Mouse (Mus musculus): ENCODE measurements around the gene Irf2. TPM values are rescaled to one million over a fixed set of nuclear protein-coding genes. Genes with fewer than 3 reads are reported as not detected.

The Irf2 gene
- total RNA-seq, 1 experiment from 2014 or later = 66.7 TPM

DNA sequence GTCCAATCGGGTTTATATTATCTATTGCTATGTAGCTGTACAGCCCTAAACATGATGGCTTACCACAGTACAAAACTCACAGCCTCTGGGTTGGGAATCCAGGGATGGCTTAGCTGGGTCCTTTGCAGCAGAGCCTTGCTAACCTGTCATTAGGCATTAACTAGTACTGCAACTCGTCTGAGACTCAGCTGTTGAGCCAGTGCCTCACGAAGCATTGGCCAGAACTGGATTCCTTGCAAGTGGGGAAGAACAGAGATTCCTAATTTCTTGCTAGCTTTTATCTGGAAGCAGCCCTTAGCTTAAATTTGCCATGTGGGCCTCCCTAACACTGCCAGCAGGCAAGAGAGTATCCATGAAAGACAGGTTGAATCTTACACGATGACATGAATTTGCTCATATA lies 104.3 kb downstream of the Irf2 start:
- DNase-seq = no peak

DNA sequence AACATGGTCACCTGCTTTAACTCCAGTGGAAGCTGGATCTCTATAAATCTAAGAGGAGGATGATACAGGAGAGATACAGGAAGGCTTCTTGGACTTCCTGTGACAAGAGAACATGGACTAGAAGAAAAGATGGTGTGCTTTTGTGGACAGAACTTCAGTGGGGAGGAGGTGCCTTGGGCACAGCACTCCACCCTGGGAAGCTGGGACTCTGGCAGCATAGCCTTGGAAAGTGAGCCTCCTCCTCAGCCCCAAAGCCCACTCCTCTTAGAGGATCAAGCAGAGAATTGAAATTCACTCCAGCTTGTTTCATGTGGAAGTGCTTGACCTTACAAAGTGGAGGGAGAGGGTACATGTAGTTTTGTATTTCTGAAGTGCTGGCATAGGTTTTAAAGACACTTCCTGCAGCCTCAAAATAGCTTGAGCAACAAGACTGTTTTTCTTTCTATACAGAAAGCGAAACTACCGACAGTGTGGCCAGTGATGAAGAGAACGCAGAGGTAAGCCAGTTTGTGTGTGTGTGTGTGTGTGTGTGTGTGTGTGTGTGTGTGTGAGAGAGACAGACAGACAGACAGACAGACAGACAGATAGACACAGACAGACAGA lies 104.9 kb downstream of the Irf2 start:
- DNase-seq = no peak

DNA sequence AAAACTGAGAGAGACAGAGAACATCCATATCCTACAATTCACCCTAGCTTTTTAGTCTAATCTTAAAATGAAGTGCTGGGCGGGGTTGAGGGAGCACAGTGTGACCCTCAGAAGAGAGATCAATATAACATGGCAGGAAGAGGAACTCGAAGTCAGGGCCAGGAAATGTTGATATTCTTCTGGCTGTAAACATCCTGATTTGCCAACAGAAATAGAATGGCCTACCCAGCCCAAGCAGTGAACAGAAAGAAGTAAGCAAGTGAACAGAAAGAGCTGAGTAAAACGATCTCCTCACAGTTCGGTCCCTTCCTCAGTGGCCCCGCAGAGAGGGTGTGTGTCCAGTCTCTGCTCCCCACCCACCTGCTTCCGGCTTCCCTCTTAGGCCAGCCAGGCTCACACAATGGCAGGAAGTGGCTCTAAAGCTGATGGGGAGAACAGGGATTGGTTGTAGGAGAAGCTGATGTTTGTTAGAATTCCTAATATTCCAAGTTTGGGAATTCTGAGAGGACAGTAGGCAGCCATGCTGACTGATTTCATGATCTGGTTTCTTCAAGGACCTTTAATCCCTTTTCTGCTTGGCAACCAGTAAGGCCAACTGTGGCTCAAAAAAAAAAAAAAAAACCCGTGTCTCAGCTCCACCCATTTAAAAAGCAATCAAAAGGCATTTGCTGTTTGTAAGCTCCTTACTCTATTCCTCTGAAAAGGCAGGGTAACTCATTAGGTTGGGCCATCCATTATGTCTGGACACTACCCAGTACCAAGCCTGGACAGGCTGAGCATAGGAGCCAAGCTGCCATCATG lies 105.6 kb downstream of the Irf2 start:
- DNase-seq = peak; percentile 66

DNA sequence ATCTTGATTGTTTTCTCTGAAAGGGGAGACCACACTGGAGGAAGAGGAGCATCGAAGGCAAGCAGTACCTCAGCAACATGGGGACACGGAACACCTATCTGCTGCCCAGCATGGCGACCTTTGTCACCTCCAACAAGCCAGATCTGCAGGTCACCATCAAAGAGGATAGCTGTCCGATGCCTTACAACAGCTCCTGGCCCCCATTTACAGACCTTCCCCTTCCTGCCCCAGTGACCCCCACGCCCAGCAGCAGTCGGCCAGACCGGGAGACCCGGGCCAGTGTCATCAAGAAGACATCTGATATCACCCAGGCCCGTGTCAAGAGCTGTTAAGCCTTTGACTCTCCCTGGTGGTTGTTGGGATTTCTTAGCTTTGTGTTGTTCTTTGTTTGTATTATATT lies 106.4 kb downstream of the Irf2 start:
- no peak for DNase-seq

DNA sequence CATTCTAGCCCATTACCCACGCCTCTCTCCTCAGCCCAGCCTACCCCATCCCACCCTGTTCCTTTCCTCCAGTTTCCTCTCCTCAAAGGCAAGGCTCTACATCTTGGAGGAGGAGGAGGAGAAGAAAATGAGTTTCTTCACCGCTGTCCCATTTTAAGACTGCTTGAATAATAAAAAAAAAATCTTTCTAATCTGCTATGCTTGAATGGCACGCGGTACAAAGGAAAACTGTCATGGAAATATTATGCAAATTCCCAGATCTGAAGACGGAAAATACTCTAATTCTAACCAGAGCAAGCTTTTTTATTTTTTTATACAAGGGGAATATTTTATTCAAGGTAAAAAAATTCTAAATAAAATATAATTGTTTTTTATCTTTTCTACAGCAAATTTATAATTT lies 107.4 kb downstream of the Irf2 start:
- no peak for DNase-seq

DNA sequence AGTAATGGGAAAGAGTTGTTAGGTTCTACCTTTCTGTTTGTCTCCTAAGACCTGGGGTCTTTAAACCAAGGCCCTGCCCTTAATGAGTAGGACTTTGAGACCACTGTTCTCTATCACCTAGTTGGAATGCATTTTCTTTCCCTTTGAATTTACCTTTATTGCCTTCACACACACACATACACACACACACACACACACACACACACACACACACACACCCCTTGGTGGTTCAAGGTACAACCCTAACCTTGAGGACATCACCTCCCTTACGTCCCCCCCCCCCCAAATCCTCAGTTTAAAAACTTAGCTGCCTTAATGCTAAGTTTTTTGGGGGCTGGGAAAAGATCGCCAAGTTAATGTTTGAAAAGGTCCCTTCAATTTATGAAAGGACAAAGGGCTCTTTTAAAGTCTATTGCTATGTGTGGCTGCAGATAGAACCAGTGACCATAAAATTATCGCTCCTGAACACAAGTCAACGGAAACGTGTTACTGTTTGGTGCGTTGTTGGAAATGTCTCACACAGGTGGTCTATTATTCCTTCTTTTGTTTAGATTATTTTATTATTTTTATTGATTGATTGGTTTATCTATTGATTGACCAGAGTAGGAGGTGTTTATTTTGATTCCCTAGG lies 108.6 kb downstream of the Irf2 start:
- no peak for DNase-seq

DNA sequence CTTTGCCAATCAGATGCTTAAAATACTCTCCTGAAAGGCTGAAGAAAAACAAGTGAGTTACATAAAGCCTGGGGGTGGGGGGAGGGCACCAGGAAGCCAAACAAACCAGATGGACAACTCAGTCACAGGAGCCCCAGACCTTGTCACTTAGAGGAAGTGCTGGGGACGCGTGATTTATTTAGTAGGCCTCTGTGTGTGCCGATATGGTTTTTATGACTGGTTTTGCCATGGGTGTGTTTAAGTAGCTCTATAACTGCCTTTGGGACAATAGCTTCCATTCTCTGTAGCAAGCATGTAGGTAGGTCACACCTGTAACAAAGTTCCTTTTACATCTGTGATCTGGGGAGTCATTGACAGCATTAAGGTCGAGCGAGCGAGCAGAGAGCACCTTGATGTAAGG lies 109.4 kb downstream of the Irf2 start:
- DNase-seq = no peak

DNA sequence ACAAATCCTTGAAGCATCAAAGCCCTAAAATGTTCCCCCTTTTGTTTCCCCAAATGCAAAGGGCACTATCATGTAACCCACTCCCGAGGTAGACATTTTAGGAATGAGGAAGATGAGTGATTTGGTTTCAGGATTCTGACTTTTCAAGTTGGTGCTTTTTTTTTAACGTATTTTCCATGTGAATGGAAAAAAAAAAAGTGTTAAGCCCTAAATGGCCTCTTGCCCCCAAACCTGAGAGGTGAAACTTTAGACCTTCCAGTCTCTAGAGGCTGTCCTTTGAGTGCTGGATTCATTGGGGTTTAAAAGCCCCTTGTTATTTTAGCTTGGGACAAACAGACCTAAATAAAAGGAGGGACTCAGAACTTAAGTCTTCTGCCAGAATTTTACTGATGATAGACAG lies 109.9 kb downstream of the Irf2 start:
- DNase-seq = no peak

DNA sequence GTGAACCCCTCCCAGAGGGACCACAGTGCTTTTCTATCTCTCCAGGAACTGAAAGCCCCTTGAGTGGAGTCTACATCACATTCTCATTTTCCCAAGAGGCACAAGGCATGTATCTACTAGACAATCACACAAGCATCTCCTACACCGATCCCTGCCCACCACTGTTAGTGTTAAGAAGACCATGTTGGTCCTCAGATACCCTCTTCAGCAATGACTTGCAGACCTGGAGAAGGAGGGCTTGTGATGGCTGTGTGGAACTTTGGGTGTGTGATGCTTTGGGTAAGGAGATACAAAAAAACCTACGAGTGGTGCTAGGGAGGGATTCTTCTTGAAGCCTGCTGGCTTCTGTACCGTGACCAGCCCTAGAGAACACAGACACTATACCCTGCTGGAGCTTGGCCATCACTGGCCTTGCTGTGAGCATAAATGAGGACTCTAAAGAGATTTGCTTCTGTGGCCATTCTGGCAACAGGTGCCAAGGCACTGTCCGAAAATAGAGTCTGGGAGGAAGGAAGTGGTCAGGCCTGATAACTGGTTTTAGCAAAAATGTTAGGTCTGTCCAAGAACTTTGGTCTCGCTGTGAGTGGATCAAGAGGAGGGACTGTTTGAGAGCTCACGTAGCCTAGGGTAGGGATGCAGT lies 110.8 kb downstream of the Irf2 start:
- DNase-seq = no peak

DNA sequence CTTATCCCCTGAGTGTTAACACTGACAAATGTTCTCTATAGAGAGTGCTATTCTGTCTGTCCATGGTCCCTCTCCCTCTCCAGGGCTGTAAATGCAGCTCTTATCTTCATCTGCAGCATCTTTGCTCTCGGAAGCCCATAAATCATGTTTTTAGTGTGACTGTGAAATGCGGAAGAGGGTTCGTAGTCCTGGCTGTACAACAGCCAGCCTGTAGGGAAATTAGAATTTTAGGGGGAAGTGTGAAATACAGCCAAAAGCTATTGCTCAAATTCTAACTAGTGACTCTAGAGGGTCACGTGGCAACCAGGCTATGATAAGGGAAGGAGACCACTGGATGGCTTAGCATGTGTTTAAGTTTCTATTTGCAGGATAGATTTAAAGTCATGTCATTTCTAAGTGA lies 112.0 kb downstream of the Irf2 start:
- no peak for DNase-seq

DNA sequence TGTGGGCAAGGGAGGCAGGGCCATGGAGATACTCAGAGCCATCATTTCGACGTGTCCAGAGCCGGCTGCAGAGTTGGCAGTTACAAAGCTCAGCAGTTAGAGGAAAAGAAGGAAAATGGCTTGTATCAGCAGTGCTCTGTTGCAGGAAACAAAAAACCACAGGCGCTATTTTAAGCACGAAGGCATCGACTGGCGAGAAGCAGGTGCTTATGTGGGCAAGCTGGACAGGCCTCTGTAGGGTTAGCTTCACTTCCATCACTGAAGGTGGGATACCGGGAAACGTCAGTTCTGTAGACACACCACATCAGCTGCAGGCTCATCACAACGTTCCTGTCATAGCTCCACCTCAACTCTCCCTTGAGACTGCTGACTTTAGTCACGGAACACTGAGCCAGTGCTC lies 112.8 kb downstream of the Irf2 start:
- DNase-seq = no peak

DNA sequence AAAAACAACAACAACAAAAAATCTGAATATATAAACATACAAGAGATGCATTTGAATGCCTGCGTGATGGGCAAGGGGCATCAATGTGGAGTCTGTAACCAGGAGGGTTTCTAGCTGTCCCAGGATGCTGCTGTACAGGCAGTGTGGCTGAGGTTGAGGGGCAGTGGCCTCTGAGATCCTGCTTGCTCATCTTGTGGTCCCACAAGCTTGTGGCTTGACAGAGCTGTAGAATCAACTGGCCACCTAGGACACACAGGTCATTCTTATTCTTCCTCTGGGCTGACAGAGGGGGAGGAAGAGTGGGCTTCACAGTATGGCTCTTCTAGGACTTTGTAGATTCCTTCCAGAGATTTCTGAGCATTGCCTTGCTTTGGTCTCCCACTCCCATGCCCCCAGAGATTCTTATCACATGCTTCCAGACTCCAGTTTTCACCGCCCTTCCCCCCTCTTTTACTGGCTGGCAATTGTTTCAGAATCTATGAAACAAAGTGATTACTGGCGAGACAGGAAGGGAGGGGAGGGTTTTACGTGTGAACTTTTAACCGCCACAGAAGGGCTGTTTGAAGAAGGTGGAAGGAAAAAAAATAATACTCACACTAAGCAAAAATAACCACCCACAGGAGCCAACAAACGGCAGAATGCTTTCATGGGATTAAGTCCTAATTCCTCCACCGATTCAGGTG lies 119.8 kb downstream of the Irf2 start:
- DNase-seq = no peak

DNA sequence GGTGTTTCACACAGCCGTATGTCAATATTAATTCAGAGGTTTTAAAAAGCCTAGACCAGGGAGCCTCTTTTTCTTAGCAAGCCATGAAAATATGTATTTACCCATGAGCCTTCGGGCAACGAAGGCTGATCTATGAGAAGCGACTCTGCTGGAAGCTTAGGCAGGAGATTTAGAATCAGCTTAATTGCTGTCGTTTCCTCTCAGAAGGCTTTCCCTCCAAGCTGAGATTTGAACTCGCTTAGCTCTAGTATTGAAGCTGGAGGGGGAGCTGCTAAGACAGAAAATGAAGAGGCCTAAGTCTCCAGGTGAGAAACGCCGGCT lies 120.3 kb downstream of the Irf2 start:
- no peak for DNase-seq

DNA sequence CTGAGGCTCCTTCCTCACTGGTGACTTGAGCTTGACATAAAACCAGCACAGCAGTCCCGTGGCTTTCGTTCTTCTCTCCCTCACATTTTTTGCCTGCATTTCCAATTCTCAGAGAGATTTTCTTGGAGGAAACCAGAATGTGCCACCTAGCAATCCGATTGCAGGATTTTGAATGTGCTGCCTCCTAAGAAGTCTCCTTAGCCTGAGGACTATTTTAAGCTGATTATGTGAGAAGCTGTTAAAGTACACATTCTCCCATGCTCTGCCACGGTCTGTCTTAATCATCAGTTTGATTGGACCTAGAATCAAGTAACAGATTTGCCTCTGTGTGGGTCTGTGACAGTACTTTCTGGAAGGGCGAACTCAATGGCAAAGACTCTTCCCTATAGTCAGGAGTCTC lies 123.0 kb downstream of the Irf2 start:
- DNase-seq = no peak

DNA sequence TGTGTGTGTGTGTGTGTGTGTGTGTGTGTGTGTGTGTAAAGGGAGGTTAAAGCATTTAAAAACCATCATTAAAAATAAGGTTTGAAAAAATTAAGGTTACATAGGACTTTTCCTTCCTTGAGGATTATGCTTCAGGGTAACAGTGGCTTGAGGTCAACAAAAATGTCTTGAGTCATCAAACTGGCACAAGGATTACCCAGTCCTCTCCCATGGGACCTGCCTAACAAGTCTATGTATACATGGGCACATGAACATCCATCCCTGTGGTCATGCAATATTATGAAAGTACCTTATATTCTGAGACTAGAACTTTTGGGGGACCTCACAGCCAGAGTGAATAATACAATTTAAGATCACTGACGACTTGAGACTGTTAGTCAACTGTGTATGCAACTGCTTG lies 125.9 kb downstream of the Irf2 start:
- no peak for DNase-seq

DNA sequence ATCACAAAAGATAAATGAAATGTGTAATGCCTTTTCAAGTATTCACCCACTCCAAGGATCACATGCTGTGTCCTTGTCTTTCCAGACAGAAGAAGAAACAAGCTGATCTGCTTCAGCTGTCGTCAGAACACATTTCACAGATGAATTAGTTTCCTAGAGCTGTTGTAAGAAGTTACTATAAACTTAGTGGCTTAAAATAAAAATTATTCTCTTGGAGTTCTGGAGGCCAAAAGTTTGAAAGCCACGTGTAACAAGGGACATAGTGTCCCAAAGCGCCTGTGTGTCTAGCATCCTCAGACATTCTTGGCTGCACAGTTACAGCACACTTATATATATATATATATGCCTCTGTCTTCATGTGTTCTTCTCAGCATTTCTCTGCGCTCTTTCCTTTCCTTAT lies 127.9 kb downstream of the Irf2 start:
- no peak for DNase-seq

DNA sequence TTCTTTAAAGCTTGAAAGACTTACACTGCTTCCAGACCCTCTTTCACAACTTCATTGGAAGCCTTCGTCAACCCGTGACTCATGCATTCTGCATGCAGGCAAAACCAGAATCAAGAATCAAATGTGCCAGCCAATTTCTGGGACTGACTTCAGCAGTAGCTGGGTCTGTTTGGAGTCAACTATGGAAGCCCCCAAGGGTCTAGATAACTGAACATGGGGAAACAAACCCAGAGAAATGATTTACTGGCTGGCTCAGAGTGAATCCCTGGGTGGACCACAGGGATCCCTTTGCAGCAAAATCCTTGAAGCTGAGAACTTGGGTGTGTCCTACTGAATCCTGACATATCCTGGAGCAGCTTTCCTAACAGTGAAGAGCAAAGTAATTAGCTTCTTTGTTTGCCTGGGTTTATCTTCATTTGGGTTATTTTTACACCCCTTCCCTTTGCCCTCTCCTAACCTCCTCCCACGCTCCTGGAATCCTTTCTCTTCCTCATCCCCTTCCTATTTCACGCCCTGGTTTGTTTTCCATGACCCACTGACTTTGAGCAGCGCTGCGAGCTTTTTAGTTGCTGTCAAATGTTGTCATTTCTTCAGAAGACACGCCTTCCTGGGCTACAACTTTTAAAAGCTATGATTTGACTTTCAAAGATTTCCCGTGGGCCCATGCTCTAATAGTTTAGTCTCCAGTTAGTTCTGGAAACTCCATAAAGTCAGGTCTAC lies 129.0 kb downstream of the Irf2 start:
- DNase-seq = peak; percentile 77

DNA sequence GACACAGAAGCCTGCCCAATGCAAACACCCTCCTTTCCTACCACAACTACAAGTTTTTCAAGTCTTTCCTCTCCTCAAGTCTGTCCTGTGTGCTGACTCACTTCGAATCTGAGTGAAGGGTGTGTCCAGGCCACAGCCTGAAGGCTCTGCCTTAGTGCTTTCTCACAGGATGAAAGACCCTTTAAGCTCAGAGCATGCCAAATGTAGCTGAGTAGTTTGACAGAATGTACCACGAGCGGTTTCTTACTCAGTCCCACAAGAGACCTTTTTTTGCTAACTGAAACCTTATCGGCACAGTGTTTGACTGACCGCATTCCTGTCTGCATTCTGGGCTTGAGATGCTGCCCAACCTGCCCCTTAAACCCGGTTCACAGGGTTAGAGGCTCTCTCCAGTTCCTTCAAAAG lies 130.0 kb downstream of the Irf2 start:
- DNase-seq = no peak

DNA sequence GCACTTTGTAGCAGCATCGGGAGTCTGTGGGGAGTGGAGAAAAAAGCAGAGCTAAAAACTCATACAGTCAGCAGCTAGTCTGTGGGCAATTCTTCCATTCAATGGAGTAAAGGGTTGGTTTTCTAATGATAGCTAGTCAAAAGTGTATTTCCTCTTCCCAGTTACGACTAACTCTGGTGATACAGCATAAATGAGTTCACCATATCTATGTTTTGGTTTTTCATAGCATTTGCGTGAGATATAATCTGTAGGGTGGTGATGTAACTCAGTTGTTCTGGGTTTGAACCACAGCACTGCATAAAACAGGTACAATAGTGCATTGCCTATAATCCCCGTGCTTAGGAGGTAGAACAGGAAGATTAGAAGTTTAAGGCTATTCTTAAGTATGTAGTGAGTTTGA lies 131.6 kb downstream of the Irf2 start:
- no peak for DNase-seq

DNA sequence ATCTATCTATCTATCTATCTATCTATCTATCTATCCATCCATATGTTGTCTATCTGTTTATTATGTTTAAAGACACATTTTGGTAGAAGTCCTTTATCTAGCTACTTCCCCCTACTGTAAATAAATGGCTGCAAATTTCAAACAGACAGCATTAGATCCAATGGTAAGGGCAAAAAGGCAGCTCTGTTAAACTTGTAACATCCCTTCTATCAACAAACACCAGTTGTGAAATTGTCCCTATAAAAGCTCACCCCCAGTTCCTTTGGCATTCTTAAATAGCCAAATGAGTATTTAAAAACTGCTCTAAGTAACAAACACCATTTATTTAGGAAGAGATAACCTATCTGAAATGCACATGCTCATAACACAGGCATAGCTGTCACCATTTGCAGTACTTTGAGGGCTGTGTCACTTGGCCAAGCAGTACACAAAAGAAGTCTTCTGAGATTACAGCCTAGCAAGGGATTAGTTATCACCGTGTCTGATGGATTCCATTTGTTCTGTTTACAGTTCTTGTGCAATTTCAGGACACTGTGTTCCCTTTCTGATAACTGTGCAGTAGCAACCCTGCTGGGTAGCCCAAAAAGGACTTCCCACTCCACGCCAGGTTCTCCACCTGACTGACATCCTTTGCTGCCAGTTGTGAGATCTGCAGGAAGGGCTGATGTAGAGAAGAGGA lies 136.2 kb downstream of the Irf2 start:
- DNase-seq = peak; percentile 27

DNA sequence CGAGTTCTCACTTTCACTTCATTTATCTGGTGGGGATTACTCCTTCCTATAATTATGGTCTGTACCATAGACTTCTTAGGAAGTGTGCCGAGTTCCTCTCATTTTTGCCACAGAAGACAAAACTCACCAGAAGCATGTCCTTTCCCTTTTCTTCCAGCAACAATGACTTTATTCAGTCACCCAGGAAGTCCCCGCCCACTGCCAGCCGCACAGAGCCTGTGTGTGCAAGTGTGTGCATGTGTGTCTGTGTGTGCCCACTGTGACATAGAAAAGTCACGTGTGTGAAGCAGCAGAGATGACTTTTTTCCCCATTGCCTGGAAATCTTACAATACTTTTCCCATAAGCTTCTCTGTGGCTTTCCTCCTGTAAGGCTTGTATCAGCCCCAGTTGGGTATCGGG lies 141.8 kb downstream of the Irf2 start:
- no peak for DNase-seq
